Mouse (Mus musculus) bone marrow, adult 2 months (tissue): Measurements from ENCODE around the gene Il20rb.

Experiments used
- CTCF ChIP-seq: fragments of 200-500 bp; IDR thresholded peaks from 2 replicates; pipeline ENCODE4 v1.5.1; 2011; ENCODE audit warnings: low read length, control low read depth; ENCODE audit not compliant: control insufficient read depth, insufficient read depth
- POLR2A ChIP-seq: fragments of 200-500 bp; IDR thresholded peaks from 2 replicates; pipeline ENCODE4 v1.6.1; 2011; ENCODE audit warnings: low read depth, mild to moderate bottlenecking, control low read depth, low read length, borderline replicate concordance; ENCODE audit not compliant: control insufficient read depth

GRCm38 (mm10) chr9:100439481-100439880 lies 47.1 kb downstream of the Il20rb start:
- no peak for TF ChIP-seq CTCF
- TF ChIP-seq POLR2A, result no peak
